Mouse (Mus musculus) lung, adult 18-20 months (tissue): ENCODE results near the gene Lrrc8e.
"Not testable (repeated sequence)": the region's sequence is repeated elsewhere in the genome, so short reads cannot be mapped to it uniquely, and the experiment has no call there.

Experiments used
- DNase-seq, 2 experiments: peaks; one replicate each; pipeline ENCODE4 v3.0.0; 2022; ENCODE audit warnings: mixed read lengths in 2 of 2

The Lrrc8e gene

DNA sequence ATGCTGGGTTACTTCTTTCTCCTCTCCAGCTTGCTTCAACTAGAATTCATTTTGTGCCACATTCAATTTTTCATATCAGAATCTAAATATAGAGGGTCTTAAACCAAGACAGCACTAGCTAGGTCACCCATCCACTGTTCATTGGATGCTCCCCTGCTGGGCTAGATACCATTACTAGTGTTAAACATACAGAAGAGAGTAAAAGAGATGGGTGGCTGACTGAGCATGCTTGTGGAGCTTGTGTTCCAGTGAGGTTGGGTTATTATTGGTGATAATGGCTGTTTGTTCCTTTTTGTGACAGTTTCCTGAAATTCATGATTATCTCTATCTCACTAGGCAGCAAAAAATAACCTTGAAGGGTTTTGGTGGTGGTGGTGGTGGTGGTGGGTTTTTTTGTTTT, 4.6 kb upstream of the Lrrc8e start:
- DNase-seq, result no peak

DNA sequence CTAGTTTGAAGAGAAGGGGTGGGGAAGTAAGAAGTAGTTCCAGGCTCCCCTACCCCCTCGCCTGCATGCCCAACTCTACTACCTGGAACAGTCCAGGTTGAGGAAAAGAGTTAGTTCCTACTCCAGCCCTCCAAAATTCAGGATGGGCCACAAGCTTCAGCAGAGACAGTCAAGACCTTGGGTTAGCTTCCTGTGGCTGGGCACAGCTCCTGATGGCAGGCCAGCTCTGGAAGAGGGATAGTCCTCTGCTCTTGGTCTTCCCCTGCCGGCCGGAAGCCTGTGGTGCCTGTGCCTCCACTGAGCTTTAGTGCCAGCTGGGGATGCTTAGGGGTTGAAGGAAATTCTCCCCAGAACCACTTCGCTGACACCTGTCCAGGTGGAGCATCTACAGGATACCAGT, 304 bp upstream of the Lrrc8e start:
- DNase-seq, result no peak

DNA sequence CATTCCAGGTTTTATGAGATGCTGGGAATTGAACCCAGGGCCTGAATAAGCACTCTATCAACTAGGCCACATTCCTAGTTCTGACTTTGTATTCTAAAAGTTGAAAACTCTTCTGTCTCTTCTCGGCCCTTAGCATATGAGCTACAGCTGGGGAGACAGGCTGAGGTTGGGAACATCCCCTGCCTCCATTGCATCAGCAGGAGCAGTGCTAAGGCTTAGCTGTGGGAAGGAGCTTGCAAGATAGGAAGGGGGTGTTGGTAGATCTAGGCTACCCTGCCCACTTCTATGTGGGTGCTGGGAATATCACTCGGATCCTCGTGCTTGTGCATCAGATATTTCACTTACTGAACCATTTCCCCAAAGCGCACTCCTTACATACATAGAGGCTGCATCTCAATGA, 1.3 kb downstream of the Lrrc8e start:
- DNase-seq, result no peak

DNA sequence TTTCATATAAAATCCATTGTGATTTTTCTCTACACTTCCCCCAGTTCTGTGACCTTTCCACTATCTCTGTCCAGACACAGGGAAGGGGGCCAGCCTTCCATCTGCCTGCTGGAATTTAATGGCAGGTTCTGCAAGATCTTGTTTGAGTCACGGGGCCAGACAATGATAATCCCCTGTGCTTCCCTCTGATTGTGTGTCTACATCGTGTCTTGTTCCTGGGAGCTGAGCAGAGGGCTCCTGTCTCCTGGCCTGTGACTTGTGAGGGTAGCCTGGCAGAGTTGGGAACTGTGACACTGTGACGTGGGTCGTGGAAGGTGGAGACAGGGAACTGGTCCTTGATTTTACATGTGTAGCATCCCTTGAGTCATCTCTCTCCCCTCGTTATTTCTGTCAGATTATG, 3.2 kb downstream of the Lrrc8e start:
- no peak for DNase-seq

DNA sequence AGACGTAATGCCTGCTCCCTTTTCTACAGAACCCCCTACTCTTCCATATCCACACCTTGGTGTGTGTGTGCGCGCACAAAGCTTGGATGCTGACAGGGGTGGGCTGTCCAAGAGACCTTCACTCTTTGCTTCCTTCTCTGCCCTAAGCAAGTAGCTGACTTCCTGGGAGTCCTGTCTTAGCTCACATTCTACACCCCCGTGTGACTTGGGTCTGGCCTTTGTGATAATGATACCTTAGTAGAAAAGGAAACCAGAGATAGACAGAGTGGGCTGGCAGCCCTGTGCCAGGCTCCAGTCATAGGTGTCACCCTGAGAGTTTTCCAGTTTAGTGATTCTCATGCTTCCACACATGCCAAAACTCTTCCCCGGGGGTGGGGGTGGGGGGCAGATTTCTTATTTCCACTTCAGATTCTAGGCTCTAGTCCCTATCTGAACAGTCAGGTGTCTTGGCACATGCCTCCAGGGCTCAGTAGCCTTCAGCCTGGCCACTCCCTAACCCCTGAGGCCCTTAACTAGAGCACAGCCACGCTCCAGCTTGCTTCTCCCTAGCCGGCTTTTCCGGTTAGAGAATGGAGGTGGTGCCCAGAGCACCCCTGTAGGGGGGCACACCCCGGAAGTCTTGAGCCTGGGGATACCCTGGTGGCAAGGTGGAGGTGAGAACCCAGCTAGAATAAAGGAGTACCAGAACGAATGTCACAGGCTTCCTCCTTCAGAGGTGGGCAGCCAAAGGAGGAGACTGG, 4.2 kb downstream of the Lrrc8e start:
- peak; percentile 76 to 86 for DNase-seq

DNA sequence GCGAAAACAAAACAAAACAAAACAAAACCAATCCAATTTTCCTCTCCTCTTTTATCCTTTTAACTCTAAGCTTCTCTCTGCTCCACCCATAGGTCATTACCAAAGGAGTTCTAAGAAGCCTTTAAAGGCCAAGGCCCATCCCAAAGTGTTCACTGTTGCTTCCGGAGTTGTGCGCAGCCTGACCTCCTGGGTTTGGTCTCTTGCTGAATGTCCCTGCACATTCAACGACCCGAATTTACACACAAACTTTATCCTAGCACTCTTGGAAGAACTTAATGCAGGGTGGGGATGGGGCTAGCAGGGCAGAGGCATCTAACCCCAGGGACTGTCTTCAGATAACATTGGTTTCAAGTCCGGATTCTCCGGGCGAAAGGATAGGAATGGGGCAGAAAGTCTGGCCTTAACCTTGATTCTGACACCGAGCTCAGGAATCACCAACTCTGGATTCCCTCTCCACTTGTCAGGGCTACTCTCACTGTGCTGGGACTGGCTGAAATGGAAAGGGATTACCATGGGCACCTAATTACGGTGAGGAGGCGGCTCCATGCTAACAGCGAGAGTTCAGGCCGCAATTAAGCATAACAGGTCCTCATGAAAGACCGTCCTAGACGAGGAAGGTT, 11.3 kb downstream of the Lrrc8e start:
- DNase-seq, result peak in 1 of 2 experiments; percentile 24

DNA sequence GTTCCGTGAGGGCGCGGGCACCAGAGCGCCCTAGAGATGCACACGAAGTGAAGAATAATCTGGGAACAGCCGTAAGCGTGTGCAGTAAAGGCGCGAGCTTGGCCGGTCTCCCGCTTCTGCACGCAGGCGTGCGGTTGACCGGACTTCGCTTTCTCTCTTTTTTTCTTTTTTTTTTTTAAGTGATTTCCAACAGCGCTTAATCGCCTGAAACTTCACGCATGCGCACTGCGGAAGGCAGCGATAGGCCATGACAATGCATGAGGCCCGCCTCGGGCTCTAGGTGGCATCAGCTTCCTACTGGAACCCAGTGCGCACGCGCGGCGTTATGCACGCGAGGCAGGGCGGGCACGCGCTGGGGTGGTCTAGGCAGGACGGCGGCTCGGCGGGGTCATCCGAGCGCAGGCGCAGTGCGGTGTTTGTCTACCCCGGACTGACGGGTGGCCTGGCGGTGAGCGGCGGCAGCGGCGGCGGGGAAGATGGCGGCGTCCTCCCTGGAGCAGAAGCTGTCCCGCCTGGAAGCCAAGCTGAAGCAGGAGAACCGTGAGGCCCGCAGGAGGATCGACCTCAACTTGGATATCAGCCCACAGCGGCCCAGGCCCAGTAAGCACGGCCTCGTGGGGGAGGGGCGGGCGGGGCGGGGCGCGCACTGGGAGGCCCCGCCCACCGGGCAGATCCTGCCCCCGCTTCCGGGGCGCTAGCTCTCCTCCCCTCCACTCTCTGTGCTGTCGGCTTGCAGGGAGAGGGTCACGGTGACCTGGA, 12.0 kb downstream of the Lrrc8e start, which contains the start of the genes Map2k7 and Gm49320:
Gene Map2k7 (plus strand): TSS at position 307 of the 759 bp plus-strand sequence.
Gene Gm49320 (plus strand): TSS at position 432 of the 759 bp plus-strand sequence.
- DNase-seq, result peak; percentile 100

DNA sequence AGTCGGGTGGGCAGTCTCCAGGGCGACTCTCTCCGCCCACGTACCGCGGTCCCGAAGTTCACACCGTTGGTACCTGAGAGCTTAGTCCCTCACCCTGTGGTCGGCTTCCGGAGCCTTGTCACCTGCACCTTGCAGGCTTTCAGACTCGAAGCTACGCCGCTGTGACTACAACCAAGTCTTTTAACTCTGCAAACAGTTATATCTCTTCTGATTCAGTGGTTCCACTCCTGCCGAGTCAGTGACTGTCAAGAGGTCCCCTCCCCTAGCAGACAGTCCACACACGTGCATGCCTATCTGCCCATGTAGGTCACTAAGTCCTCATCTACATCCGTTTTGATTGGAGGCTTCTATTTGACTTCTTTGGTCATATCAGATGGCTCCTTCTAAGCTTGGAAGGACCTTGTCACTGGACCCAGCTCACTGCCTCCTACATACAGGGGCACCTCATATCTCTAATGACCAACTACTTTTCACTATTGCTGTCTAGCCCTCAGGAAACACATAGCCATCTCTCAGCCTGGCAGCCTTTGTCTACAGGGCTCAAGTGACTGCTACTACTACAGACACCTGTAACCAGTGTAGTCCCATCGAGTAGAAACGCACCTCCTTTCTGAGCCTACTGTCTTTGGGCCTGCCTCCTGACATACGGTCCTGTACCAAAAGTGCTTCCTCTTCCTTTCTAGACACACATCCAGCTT, 12.7 kb downstream of the Lrrc8e start:
- DNase-seq, result no peak

DNA sequence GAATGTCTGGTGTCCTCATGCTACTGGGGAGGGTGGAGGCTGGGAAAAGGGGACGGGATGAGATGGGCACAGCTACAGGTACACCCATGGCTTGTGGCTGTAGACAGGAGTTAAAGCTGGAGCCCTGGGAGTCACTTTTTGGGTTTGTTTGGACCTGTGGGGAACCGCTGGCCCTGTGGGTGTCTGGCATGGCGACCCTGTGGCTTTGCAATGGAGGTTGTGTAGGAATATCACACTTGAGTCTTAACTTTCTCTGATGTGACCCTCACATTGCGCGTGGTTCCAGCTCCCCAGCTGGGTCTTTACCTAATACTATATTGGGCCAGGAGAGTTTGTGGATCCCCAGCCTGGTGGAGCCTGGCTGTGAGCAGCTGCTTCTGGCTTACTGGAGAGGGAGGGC, 18.4 kb downstream of the Lrrc8e start:
- DNase-seq, result no peak

DNA sequence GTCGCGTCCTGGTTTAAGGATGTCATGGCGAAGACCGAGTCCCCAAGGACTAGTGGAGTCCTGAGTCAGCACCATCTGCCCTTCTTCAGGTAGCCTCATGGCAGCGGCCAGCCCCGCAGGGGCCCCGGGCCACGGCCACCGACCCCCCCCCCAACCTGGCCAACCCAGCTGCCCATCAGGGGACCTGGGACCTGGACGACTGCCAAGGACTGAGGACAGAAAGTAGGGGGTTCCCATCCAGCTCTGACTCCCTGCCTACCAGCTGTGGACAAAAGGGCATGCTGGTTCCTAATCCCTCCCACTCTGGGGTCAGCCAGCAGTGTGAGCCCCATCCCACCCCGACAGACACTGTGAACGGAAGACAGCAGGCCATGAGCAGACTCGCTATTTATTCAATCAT, 19.1 kb downstream of the Lrrc8e start:
- DNase-seq, result no peak

DNA sequence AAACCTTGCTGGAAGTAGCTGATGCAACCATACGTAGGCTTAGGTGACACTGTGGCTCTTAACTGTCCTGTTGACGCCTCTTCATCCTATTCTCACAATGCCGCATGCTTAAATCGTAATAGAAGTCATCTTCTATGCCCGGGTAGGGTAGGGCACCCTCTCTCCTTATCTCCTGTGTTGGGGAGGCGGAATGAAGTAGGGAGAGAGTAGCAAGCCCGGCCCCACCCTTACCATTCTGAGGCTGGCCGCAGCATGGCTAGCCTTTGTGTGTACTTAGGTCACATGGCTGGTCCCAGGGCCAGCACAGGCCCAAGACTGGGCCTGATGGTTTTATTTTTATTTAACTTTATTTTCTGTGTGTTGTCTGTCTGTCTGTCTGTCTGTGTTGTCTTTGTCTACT, 20.6 kb downstream of the Lrrc8e start:
- no peak for DNase-seq

DNA sequence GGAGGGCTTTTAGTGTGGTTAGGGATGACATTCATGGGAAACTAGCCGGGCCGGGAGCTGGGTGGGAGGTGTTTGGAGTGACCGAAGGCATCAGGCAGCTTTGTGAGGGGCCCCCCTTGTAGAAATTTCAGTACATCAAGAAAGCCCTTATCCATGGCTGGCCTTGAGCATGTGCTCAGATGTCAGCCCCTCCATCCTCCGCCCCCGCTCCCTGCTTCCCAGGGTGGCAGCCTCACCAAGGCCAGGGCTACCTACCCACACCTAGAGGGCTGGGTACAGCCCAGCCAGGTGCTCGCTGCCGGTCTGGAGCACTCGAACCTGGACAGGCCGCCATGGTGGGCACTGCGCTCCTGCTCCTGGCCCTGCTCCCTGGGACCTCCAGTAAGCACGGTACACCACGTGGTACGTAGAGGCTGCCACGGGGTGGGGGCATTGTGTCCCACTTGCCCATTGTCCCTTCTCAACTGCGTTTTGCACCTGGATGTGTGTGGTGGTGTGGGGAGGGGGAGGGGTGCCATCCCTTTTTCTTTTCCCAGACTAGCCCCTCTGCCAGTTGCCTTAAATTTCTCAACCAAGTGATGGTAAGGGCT, 21.4 kb downstream of the Lrrc8e start, which contains the start of gene Tgfbr3l:
Gene Tgfbr3l (plus strand): TSS at position 264 of the 590 bp plus-strand sequence.
- DNase-seq, result no peak

DNA sequence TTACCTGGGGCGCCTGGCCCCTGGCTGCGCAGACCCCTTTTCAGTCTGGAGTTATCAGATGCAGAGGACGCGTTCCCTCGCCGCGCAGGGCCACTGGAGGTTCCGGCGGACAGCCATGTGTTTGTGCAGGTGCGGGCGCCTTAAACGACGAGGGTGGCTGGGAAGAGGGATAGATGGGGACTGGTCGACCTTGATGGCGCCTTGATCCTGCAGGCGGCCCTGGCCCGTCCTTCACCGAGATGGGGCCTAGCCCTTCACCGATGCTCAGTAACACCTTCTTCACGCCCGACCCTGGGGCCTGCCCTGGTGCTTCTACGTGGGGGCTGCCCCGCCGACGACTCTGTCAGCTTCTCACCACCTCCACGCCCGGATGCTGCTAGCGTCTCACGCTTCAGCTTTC, 22.6 kb downstream of the Lrrc8e start:
- no peak for DNase-seq

DNA sequence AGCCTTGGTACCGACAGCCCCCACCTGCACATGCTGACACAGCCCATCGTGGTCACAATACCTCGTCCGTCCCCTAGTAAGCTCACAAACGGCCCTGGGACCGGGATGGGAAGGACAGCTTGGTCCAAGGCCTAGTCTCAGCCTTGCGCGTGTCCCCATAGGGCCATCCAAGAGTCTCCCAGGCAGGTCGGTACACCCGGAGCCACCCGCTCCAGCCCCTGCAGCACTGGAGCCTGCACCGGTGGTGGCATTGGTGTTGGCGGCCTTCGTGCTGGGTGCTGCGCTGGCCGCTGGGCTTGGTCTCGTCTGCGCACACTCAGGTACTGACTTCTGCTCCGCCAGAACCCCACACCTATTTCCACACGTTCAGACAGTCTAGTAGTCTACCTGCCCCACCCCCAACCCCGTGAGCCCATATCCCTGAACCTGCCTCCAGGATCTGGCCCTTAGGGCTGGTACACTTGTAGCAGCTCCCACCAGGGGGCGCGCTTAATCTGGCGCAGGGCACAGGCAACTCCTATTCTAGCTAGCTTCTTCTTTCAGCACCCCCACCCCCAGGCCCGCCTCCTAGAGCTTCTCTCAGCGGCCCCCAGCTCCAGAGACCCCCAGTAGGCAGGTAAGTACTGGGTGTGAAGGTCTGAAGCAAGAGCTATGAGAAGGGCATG, 23.8 kb downstream of the Lrrc8e start:
- peak; percentile 75 to 84 for DNase-seq

DNA sequence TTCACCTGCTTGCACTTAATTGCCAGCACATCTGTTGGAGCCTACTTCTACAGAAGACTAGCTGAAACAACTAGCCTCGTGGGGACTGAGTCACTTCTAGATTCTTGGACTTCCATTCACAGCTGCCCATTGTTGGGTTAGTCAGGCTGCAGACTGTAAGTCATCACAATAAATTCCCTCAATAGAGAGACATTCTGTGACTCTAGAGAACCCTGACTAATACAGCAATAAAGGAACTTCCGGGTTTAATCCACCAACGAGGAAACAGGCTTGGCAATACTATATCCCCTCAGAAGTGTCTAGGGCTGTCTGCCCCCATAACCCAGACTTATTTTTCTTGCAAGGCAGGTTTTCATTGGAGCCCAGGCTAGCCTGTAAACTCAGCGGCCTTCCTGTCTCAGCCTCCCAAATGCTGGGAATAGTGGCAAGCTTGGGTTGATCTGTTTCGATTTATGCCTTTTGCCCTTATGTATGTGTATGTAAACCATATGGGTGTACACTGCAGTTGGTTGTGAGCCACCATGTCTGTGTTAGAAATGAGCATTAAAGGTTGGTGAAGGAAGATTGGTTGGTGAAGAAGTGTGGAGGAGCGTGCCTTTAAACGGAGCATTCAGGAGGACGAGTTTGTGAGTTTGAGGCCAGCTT, 25.6 kb downstream of the Lrrc8e start:
- DNase-seq, result no peak

DNA sequence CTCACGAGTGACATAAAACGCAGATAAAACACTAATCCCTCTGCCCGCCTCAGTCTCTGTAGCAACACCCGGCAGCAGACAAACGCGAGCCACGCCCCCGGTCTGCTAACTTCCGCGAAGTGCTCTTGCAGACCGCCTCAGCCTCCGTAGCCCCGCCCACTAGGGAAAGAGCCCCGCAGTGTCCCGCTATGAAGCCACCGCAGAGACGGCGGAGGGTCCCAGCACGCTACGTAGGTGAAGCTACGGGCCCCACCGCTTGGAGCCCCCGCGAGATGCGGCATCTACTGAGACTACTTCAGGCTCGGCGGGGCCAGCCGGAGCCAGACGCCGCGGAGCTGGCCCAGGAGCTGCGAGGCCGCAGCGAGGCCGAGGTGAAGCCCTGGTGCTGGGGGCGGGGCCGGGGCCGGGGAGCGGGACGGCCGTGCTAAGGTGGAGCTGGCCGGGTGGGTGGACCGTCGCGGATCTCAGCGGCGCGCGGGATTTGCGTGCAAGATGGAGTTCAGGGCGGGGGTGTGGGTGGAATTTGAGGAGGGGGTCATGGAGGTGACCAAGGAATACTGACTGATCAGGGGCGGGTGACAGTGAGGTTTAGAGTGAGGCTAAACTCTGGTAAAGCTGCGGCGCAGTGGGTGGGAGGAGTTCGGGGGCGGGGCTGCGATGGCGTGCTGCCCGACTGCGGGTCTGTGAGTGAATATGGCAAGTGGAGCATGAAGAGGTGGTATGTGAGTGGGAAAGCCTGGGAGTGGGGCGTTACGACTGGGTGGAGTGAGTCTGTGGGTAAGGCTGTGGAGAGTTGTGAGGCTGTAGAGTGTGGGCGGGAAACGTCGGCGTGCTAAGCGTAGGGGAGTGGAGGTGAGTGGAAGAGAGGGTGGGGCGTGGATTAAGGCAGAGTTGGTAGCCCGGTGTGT, 26.6 kb downstream of the Lrrc8e start, which contains the start of gene Snapc2:
Gene Snapc2 (plus strand): TSS at position 147 of the 908 bp plus-strand sequence.
- DNase-seq, result peak; percentile 95 to 97

DNA sequence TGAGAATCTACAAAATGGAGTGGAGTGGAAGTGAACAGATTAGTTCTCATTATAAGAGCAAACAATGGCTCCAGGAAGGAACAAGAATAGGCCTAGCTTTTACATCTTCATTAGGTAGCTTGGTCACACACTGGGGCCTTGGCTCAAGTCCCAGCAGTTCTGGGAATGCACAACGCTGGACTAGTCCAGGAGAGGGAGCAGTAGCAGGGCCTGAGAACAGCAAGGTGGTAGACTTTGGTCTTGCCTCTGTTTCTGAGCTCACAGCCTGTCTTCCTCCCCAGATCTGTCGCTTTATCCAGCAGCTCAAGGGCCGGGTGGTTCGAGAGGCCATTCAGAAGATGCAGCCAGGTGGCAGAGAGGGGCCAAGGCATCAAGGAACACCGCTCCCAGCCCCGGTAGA, 27.4 kb downstream of the Lrrc8e start:
- peak in 1 of 2 experiments; percentile 34 for DNase-seq

DNA sequence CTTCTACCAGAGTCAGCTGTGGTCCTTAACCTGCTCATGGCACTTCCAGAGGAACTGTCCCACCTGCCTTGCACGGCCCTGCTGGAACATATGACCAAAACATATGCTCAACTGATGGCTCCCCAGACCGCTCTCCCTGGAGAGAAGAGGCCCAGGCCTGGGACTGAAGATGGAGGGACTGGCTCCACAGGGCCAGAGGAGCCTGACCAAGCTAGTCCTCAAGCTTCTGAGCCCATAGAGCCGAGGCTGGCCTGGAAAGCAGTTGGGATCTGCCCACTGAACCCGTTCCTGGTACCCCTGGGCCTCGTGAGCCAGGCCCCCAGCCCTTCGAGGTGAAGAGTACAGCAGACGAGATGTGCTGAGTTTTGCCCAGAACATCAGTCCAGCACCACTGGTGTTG, 28.8 kb downstream of the Lrrc8e start:
- not testable (repeated sequence) for DNase-seq

DNA sequence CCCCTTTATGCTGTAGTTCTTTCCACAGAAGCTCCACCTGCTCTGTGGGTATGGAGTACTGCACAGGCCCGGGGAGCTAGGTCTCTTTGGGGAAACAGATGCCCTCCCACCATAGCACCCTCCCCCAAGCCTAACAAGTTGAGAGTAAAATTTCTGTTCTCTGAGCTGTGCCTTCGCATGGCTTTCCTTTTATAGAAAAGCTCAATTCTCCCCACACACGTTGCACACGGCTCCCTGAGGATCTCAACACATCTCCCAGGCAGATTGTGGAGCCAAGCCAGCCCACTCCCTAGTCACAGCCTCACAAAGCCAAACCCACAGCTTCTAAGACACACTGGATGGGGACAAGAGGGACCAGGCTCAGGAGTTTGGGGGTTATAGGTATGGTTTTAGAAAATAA, 30.3 kb downstream of the Lrrc8e start:
- no peak for DNase-seq

DNA sequence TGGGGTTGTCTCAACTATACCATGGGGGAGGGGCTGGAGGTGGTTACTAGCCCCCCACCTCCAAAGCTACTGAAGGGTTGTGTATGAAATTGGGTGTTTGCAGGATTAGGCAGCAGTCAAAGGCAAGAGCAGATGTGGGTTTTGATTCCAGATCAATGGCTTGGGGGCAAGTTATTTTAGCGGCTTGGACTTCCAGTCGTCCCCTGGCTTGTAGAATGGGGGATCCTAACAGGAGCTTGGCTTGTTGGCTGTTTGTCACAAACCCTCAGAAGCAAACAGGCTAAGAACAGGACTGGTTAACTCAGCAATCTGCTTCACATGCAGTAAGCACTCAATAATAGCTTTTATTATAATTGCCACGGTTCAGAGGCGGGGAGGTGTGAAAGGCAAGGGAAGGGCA, 30.7 kb downstream of the Lrrc8e start:
- no peak for DNase-seq
